Comparison of ENCODE assay signal across 18 mouse cellular contexts in genomic region chr9:43003017-43003416, GRCm38 (mm10). TPM values are rescaled to one million over a fixed set of nuclear protein-coding genes. Genes with fewer than 3 reads are reported as not detected.
DNase-seq lines count a peak whose midpoint lies in the region; ATAC-seq and TF ChIP-seq lines count a peak whose summit lies in the region.
"Had no signal": no experiment of that assay in that cellular context is flagged by ENCODE, and none has a peak within 500 bp of the region (broad histone marks: within the 10 kb centered on the region; RNA-seq: fewer than 3 reads in every experiment).

No protein-coding gene starts in this region.

- DNase-seq in lung, adult 18-20 months: peak; percentile 50 to 58
- DNase-seq in lung, postnatal 14 days: no peak
- peak; percentile 23 for DNase-seq in R1 (ENCODE audit: low read depth, low spot score)
- DNase-seq in gonadal fat pad, adult 2 months (ENCODE audit: low read depth): peak; percentile 74
- DNase-seq in kidney, postnatal 36 days: no peak
- DNase-seq: adrenal gland, postnatal 10 days; cerebellum, adult 11-12 months; cerebellum, adult 9-10 months; cerebellum, postnatal 25 days; gastrocnemius, postnatal 36 days; heart, adult 2 months had no signal

- H3K9ac ChIP-seq in intestine, postnatal 0 days (ENCODE audit: low read depth, low read length): no peak overlapping the region
- H3K9ac ChIP-seq: forebrain, embryonic 15.5 days; heart, embryonic 12.5 days; hindbrain, embryonic 14.5 days had no signal

- no peaks in the 10 kb centered on the region for H3K4me1 ChIP-seq in intestine, postnatal 0 days (replicated peaks; ENCODE audit: control insufficient read depth, insufficient read depth, low read length)
- H3K4me1 ChIP-seq: embryonic facial prominence, embryonic 10.5 days; forebrain, embryonic 15.5 days; heart, embryonic 12.5 days; hindbrain, embryonic 10.5 days had no signal

- H3K9me3 ChIP-seq in intestine, postnatal 0 days (ENCODE audit: control insufficient read depth): no peaks in the 10 kb centered on the region
- H3K9me3 ChIP-seq: forebrain, embryonic 15.5 days; heart, embryonic 12.5 days; hindbrain, embryonic 10.5 days had no signal

- peaks cover 19% of the 10 kb centered on the region; the same call in 1 of the 2 replicates for H3K27me3 ChIP-seq in intestine, postnatal 0 days (replicated peaks; ENCODE audit: control insufficient read depth, insufficient read depth, low read length)
- H3K27me3 ChIP-seq: CH12.LX; forebrain, embryonic 15.5 days; heart, embryonic 12.5 days had no signal

- H3K36me3 ChIP-seq in intestine, postnatal 0 days (ENCODE audit: control insufficient read depth, insufficient read depth): peaks cover 46% of the 10 kb centered on the region

- no peak overlapping the region for H3K4me3 ChIP-seq in intestine, postnatal 0 days (ENCODE audit: low read depth, low read length)
- H3K4me3 ChIP-seq: embryonic facial prominence, embryonic 10.5 days; forebrain, embryonic 15.5 days; heart, adult 2 months; heart, embryonic 12.5 days; hindbrain, embryonic 10.5 days had no signal

- no peak for ATAC-seq in intestine, postnatal 0 days
- ATAC-seq: forebrain, embryonic 15.5 days had no signal

- no peak overlapping the region for H3K4me2 ChIP-seq in intestine, postnatal 0 days (replicated peaks; ENCODE audit: low read depth)
- H3K4me2 ChIP-seq: forebrain, embryonic 15.5 days; heart, embryonic 12.5 days; hindbrain, embryonic 14.5 days had no signal

- 90% methylated on average over 4 of the region's 4 CpGs for WGBS in intestine, postnatal 0 days

- no peak for TF ChIP-seq CTCF in intestine, postnatal 0 days (IDR thresholded peaks at IDR 0.05; ENCODE audit: low read depth)

- H3K27ac ChIP-seq in intestine, postnatal 0 days (ENCODE audit: low read depth, low read length): no peak overlapping the region
- H3K27ac ChIP-seq: embryonic facial prominence, embryonic 10.5 days; forebrain, embryonic 15.5 days; heart, adult 2 months; hindbrain, embryonic 10.5 days; hindbrain, embryonic 14.5 days had no signal

RNA-seq across cellular contexts. Expression of gene Grik4, which starts 58.7 kb away (rescaled TPM):
- polyA plus RNA-seq in gonadal fat pad, adult 2 months (2012; rRNA removed): 0.90 and 1.1 TPM in 2 replicates
- polyA plus RNA-seq in intestine, postnatal 0 days (2015; fragmentation: Nextera tagmentation; extraction: Ambion mirVana): 0.63 and 0.68 TPM in 2 replicates

Comparison
In these comparisons a context has a peak if more than half of its experiments do, and no peak if none do; other contexts are left out.
1. DNase-seq: peak in lung, adult 18-20 months (2 of 2), R1 (single experiment) and gonadal fat pad, adult 2 months (single experiment); none in lung, postnatal 14 days (single experiment) and kidney, postnatal 36 days (0 of 2).